Mouse (Mus musculus) lung, embryonic 14.5 days (tissue): ENCODE measurements around the gene Nsmf. TPM values are rescaled to one million over a fixed set of nuclear protein-coding genes. Genes with fewer than 3 reads are reported as not detected.
A peak's percentile ranks its signal among the peaks of the same experiment; 100 is the strongest.

Source experiments
- ATAC-seq: fragments of 200-750 bp; cut with Nextera tagmentation; 2 replicates; pipeline ENCODE4 v1.8.0; 2017; ENCODE audit warnings: mild to moderate bottlenecking, moderate TSS enrichment, moderate library complexity; ENCODE audit not compliant: insufficient read depth
- DNase-seq: peaks from one replicate; pipeline ENCODE4 v3.0.0-alpha.2; 2015
- H3K27ac ChIP-seq: fragments of 300-500 bp; sonication (generic); 2 replicates; pipeline ENCODE4 v1.5.1; 2014; ENCODE audit warnings: low read depth, mild to moderate bottlenecking, moderate library complexity
- H3K27me3 ChIP-seq: fragments of 300-500 bp; sonication (generic); 2 replicates; pipeline ENCODE4 v1.6.1; 2014; ENCODE audit warnings: low read length, control low read depth; ENCODE audit not compliant: insufficient read depth
- H3K36me3 ChIP-seq: fragments of 300-500 bp; sonication (generic); 2 replicates; pipeline ENCODE4 v1.6.1; 2014; ENCODE audit warnings: control low read depth; ENCODE audit not compliant: insufficient read depth
- H3K4me1 ChIP-seq: fragments of 300-500 bp; sonication (generic); 2 replicates; pipeline ENCODE4 v1.6.1; 2014; ENCODE audit warnings: antibody characterized with exemption, control low read depth; ENCODE audit not compliant: insufficient read depth
- H3K4me2 ChIP-seq: fragments of 300-500 bp; sonication (generic); 2 replicates; pipeline ENCODE4 v1.6.1; 2014; ENCODE audit warnings: mild to moderate bottlenecking
- H3K4me3 ChIP-seq: fragments of 300-500 bp; sonication (generic); 2 replicates; pipeline ENCODE4 v1.5.1; 2014; ENCODE audit warnings: low read depth, low read length
- H3K9ac ChIP-seq: fragments of 300-500 bp; sonication (generic); 2 replicates; pipeline ENCODE4 v1.6.1; 2014
- H3K9me3 ChIP-seq: fragments of 300-500 bp; sonication (generic); 2 replicates; pipeline ENCODE4 v1.6.1; 2016; ENCODE audit warnings: low read depth, low read length, control low read depth
- CTCF ChIP-seq: IDR thresholded peaks from 2 replicates; pipeline ENCODE4 v1.5.1; 2016; ENCODE audit warnings: antibody characterized with exemption, low read depth
- WGBS: fragments of 180-500 bp; shearing (Covaris S2); extraction: QIAGEN DNeasy Blood & Tissue Kit; methylation state at CpG from one replicate; pipeline ENCODE4 v1.1.7; 2014; 5-methylcytosine and 5-hydroxymethylcytosine counted together
- polyA plus RNA-seq: library from polyadenylated mRNA; unstranded; fragments of >200 nt; fragmentation: Nextera tagmentation; extraction: Ambion mirVana; gene quantifications from 2 replicates; pipeline ENCODE4 v1.2.1, GENCODE M21; 2014

Nsmf gene
- polyA plus RNA-seq, 1 experiment from 2014 or later: 67.8 TPM

GRCm38 (mm10) chr2:25083697-25084096 lies 29.5 kb downstream of the Nsmf start:
- WGBS: 72% methylated on average over 4 of the region's 4 CpGs
- no peaks in the 10 kb centered on the region for H3K27me3 ChIP-seq
- no peaks in the 10 kb centered on the region for H3K36me3 ChIP-seq

DNA sequence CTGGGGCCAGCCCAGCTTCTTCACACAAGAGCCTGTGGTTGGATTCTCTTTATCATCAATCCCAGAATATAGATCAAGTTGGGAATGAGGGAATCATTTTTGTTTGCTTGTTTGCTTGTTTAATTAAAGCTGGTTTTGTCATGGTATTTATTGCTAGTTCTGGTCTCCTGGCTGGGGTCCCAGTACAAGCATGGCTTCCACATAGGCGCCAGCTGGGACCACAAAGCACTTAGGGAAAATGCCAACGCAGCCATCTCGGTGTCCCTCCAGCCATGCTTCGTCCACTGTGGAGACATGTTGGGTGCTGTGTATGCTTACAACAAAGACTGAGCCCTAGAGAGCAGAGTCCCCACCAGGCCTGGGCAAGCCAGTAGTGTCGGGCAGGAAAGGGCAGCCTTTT lies 31.4 kb downstream of the Nsmf start:
- Histone ChIP-seq H3K36me3 (no peaks in the 10 kb centered on the region), H3K27ac (no peak overlapping the region), H3K4me3 (no peak overlapping the region), H3K4me1 (no peaks in the 10 kb centered on the region), H3K9ac (no peak overlapping the region), H3K9me3 (no peaks in the 10 kb centered on the region), H3K27me3 (no peaks in the 10 kb centered on the region), H3K4me2 (no peak overlapping the region)
- DNase-seq (no peak), ATAC-seq (no peak)
- no peak for TF ChIP-seq CTCF
- WGBS: 90% methylated on average over 5 of the region's 5 CpGs

More at GRCm38 (mm10) chr2:25083697-25084096, 29.5 kb downstream of the Nsmf start:
- no peak overlapping the region for H3K27ac ChIP-seq
- no peak overlapping the region for H3K4me3 ChIP-seq
- H3K9me3 ChIP-seq: no peaks in the 10 kb centered on the region
- no peak for TF ChIP-seq CTCF
- ATAC-seq (no peak), DNase-seq (no peak)
- no peak overlapping the region for H3K4me2 ChIP-seq
- H3K9ac ChIP-seq: no peak overlapping the region
- H3K4me1 ChIP-seq: no peaks in the 10 kb centered on the region

DNA sequence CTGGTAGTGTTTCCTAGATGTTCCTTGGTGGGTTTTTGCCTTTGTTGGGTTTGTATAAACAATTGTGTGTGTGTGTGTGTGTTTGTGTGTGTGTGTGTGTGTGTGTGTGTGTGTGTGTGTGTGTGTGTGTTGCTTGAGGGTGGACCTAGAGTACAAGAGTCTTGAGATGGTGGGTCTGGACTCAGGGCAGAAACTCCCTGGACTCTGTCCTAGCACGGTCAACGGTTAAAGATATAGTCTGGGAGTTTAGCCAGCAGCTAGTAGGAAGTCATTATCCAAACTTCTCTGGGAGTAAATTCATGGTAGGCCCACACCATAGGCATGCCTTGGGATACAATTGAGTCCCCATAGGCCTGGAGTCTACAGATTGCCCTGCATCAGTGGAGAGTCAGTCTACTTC lies 33.7 kb downstream of the Nsmf start:
- H3K9ac ChIP-seq: no peak overlapping the region
- TF ChIP-seq CTCF: no peak
- no peaks in the 10 kb centered on the region for H3K36me3 ChIP-seq
- no peak overlapping the region for H3K4me3 ChIP-seq
- no peak overlapping the region for H3K4me2 ChIP-seq
- DNase-seq (no peak), ATAC-seq (no peak)
- WGBS: 83% methylated on average over 2 of the region's 2 CpGs
- H3K4me1 ChIP-seq: no peaks in the 10 kb centered on the region
- H3K27ac ChIP-seq: no peak overlapping the region
- H3K9me3 ChIP-seq: no peaks in the 10 kb centered on the region
- H3K27me3 ChIP-seq: no peaks in the 10 kb centered on the region

DNA sequence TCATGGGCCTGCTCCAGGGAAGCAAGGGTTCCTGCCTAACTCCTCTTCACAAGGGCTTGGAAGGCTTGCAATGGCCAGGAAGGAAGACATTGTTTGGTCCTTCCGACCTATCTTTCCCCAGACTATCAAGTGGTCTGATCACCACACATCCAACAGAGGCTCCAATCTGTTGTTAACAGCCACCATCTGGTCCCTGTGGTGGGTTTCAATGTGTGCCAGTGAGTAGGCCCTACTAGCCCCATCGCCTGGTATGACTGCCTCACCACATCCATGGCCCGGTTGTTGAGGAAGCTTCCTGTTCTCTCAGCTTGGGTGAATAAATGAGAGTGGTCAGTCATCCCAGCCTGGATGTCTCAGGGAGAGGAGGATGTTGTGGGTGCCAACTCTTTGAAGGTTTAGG lies 34.5 kb downstream of the Nsmf start:
- H3K36me3 ChIP-seq: no peaks in the 10 kb centered on the region
- DNase-seq: no peak
- ATAC-seq: no peak
- H3K27me3 ChIP-seq: no peaks in the 10 kb centered on the region
- H3K9ac ChIP-seq: no peak overlapping the region
- H3K4me3 ChIP-seq: no peak overlapping the region
- no peak overlapping the region for H3K4me2 ChIP-seq
- H3K9me3 ChIP-seq: no peaks in the 10 kb centered on the region
- H3K4me1 ChIP-seq: no peaks in the 10 kb centered on the region
- H3K27ac ChIP-seq: no peak overlapping the region
- TF ChIP-seq CTCF: no peak
- 82% methylated on average over 3 of the region's 3 CpGs for WGBS

GRCm38 (mm10) chr2:25094785-25095108 lies 40.6 kb downstream of the Nsmf start:
- Histone ChIP-seq H3K27ac (no peak overlapping the region), H3K9me3 (no peaks in the 10 kb centered on the region), H3K9ac (0 out of 2 replicates have a peak overlapping the region, but pooled peaks have one; percentile 3), H3K4me2 (peak overlapping the region; percentile 49), H3K27me3 (0 out of 2 replicates have a peak, but pooled peaks cover 7% of the 10 kb centered on the region), H3K36me3 (no peaks in the 10 kb centered on the region), H3K4me1 (no peaks in the 10 kb centered on the region), H3K4me3 (peak overlapping the region; percentile 14; the same call in 1 of the 2 replicates)
- ATAC-seq (peak; percentile 45), DNase-seq (no peak)
- 38% methylated on average over 17 of the region's 17 CpGs for WGBS
- TF ChIP-seq CTCF: no peak

DNA sequence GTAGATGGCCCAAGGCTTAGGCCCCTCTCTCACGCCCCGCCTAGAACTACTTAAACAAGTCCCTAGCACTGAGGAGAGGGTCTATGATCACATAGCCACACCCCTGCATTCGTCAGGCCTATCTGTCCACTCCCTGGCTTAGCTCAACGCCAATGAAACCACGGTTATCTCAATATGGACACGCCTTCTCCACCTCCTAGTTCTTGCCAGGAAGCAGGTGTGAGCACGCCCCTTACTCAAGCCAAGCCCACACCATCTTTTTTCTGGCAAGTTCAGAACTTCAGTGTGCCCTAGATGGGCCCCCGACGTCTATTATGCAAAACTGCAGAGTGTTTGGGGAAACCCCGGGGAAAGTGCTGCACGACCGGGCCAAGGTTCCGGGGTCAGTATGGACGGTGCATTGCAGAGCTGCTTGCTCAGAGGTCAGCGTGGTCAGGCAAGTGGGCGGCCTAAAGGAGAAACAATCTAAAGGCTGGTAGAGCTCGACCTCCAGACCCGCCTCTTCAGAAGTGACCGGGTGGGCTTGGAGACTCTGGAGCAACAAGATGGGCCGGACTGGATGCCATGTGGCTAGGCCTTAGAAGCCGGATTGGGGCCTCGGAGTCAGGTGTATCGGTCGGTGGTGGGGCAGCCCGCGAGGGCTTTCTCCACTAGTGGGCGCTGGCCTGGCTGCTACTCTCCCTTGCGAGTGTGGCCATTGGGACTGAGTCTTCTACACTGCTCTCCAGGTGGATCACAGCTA lies 41.1 kb downstream of the Nsmf start, which contains the start of gene Noxa1:
Gene Noxa1, minus strand, starts transcription at position 41 of the 742 bp plus-strand sequence.
- TF ChIP-seq CTCF: peak; percentile 39
- ATAC-seq (peak; percentile 87), DNase-seq (peak; percentile 61)
- no peaks in the 10 kb centered on the region for H3K9me3 ChIP-seq
- no peaks in the 10 kb centered on the region for H3K4me1 ChIP-seq
- H3K36me3 ChIP-seq: no peaks in the 10 kb centered on the region
- H3K4me3 ChIP-seq: peak within 1 kb of the TSS; percentile 14; the same call in 1 of the 2 replicates
- 34% methylated on average over 28 of the region's 28 CpGs for WGBS
- 0 out of 2 replicates have a peak within 1 kb of the TSS, but pooled peaks have one; percentile 3 for H3K9ac ChIP-seq
- H3K4me2 ChIP-seq: peak within 1 kb of the TSS; percentile 49
- 0 out of 2 replicates have a peak, but pooled peaks cover 7% of the 10 kb centered on the region for H3K27me3 ChIP-seq
- H3K27ac ChIP-seq: no peak within 1 kb of the TSS

DNA sequence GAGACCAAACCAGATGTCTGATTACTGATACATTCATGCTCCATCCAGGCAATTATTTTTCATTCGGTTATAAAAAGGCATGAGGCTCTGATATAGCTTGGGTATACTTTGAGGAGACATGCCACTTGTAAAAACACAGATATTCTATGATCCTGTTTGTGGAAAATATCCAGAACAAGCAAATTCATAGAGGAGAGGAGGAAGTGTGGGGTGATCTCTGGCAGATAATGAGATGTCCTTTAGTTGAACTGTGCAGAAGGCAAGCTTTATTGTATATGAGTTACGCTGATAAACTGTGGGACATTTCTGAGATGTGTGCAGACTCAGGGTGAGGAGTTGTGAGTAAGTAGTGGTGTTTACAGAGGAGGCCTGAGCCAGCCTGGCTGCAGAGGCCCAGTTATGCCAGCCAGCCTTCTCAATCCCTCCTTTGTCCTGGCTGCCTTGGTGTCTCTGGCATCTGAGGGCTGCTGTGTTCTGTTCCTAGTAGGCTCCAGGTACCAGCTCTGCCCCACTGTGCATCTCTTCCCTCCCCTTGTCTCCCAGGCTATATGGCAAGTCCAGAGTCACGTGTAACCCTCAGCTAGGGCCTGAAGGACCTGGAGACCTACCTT lies 44.0 kb downstream of the Nsmf start:
- DNase-seq: no peak
- no peak for TF ChIP-seq CTCF
- H3K36me3 ChIP-seq: no peaks in the 10 kb centered on the region
- ATAC-seq: no peak
- H3K9me3 ChIP-seq: no peaks in the 10 kb centered on the region
- no peak overlapping the region for H3K9ac ChIP-seq
- no peaks in the 10 kb centered on the region for H3K4me1 ChIP-seq
- no peak overlapping the region for H3K4me2 ChIP-seq
- no peak overlapping the region for H3K4me3 ChIP-seq
- H3K27me3 ChIP-seq: 0 out of 2 replicates have a peak, but pooled peaks cover 7% of the 10 kb centered on the region
- WGBS: 46% methylated on average over 3 of the region's 3 CpGs
- no peak overlapping the region for H3K27ac ChIP-seq
